Mouse (Mus musculus) midbrain, postnatal 0 days (tissue): ENCODE measurements at regions not wholly inside any gene's neighbourhood (a gene's known extent, or its start where the extent isn't known, plus 50 kb on each side); places are given as distances from the start of the nearest gene placed in this dataset.

Experiments
- ATAC-seq: fragments of 200-750 bp; cut with Nextera tagmentation; 2 replicates; pipeline ENCODE4 v1.8.0; 2017; ENCODE audit warnings: moderate number of reproducible peaks, mild to moderate bottlenecking, moderate TSS enrichment, moderate library complexity; ENCODE audit not compliant: low FRiP score
- DNase-seq: peaks from one replicate; pipeline ENCODE4 v3.0.0-alpha.2; 2015; ENCODE audit warnings: low spot score
- H3K27ac ChIP-seq: fragments of 300-500 bp; sonication (generic); 2 replicates; pipeline ENCODE4 v1.5.1; 2014; ENCODE audit warnings: low read depth, mild to moderate bottlenecking, low read length, mixed read lengths
- H3K27me3 ChIP-seq: fragments of 300-500 bp; sonication (generic); 2 replicates; pipeline ENCODE4 v1.6.1; 2014; ENCODE audit warnings: low read length, control low read depth, mixed read lengths; ENCODE audit not compliant: insufficient read depth
- H3K36me3 ChIP-seq: fragments of 300-500 bp; sonication (generic); 2 replicates; pipeline ENCODE4 v1.6.1; 2014; ENCODE audit warnings: low read length, control low read depth, mixed read lengths; ENCODE audit not compliant: insufficient read depth
- H3K4me1 ChIP-seq: fragments of 300-500 bp; sonication (generic); 2 replicates; pipeline ENCODE4 v1.6.1; 2014; ENCODE audit warnings: mild to moderate bottlenecking, control low read depth, antibody characterized with exemption, low read length, mixed read lengths; ENCODE audit not compliant: insufficient read depth
- H3K4me2 ChIP-seq: fragments of 300-500 bp; sonication (generic); 2 replicates; pipeline ENCODE4 v1.6.1; 2014; ENCODE audit warnings: low read depth, mild to moderate bottlenecking, low read length, mixed read lengths; ENCODE audit not compliant: poor library complexity, severe bottlenecking
- H3K4me3 ChIP-seq: fragments of 300-500 bp; sonication (generic); 2 replicates; pipeline ENCODE4 v1.5.1; 2014; ENCODE audit warnings: low read depth, mild to moderate bottlenecking, low read length, moderate library complexity
- H3K9ac ChIP-seq: fragments of 300-500 bp; sonication (generic); replicated peaks from 2 replicates; pipeline ENCODE4 v1.6.1; 2014; ENCODE audit warnings: mild to moderate bottlenecking, low read length, moderate library complexity, mixed read lengths; ENCODE audit not compliant: poor library complexity, severe bottlenecking
- H3K9me3 ChIP-seq: fragments of 300-500 bp; sonication (generic); 2 replicates; pipeline ENCODE4 v1.6.1; 2016; ENCODE audit warnings: low read length, control low read depth
- CTCF ChIP-seq: IDR thresholded peaks from 2 replicates; pipeline ENCODE4 v1.5.1; 2016; ENCODE audit warnings: antibody characterized with exemption, mild to moderate bottlenecking
- WGBS: fragments of 180-500 bp; shearing (Covaris S2); extraction: QIAGEN DNeasy Blood & Tissue Kit; methylation state at CpG from one replicate; pipeline ENCODE4 v1.1.7; 2014; 5-methylcytosine and 5-hydroxymethylcytosine counted together

DNA sequence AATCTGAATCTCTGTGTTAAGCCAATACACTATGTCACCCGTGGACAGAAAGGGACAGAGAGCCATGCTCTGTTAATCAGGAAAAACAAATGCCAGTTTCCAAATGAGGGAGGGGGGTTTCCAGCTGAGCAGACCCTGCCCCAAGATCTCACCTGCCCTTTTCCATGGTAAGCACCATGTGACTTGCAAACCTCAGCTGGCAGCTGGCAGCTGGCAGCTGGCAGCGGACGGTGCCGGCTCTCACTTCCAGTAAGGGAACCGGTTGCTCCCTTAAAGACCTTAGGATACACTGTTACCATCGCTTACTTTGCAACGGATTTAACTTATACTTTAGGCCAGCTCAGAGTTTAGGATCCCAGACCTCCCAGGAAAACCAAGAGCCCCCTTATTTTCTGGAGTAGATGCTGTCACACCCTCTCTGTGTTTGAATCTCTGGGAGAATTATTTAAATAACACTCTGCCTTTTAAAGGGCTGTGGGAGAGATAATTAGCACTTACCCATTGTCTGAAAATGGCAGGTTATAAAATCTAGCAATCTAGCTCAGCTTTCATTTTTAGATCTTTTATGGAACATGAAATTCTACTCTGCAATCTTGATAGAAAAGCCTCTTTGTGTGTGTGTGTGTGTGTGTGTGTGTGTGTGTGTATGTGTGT lies 131.7 kb downstream of the Drd1 start:
- H3K4me2 ChIP-seq, result no peak overlapping the region
- WGBS, result 69% methylated on average over 7 of the region's 7 CpGs
- peaks cover 2% of the 10 kb centered on the region; the same call in 1 of the 2 replicates for H3K4me1 ChIP-seq
- H3K36me3 ChIP-seq, result no peaks in the 10 kb centered on the region
- no peaks in the 10 kb centered on the region for H3K27me3 ChIP-seq
- DNase-seq, result no peak
- no peak overlapping the region for H3K4me3 ChIP-seq
- TF ChIP-seq CTCF, result no peak
- no peak overlapping the region for H3K9ac ChIP-seq
- H3K9me3 ChIP-seq, result no peaks in the 10 kb centered on the region
- no peak overlapping the region for H3K27ac ChIP-seq
- ATAC-seq, result no peak

DNA sequence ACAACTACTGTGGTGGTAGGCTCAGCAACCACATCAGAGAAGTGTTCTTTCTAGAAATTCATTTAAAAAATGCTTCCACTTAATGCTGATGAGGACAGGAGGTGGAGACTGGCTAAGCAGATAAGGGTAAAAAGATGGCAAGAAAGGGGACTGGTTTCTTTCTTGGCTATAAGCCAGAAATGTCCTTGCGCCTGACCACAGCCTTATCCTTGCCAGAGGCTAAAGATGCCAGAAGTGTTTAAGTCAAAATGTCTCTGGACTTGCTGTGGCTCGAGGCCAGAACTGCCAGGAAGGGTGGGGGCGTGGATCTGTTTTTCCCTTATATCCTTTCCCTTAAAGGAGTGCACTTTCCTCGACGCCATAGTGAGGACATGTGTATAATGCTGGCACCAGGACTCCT lies 133.7 kb downstream of the Drd1 start:
- Histone ChIP-seq H3K27me3 (no peaks in the 10 kb centered on the region), H3K36me3 (no peaks in the 10 kb centered on the region), H3K9me3 (no peaks in the 10 kb centered on the region), H3K4me2 (no peak overlapping the region), H3K4me3 (no peak overlapping the region), H3K4me1 (no peaks in the 10 kb centered on the region), H3K9ac (no peak overlapping the region), H3K27ac (no peak overlapping the region)
- 73% methylated on average over 5 of the region's 5 CpGs for whole genome bisulfite sequencing
- no peak for TF ChIP-seq CTCF
- DNase-seq (no peak), ATAC-seq (no peak)

DNA sequence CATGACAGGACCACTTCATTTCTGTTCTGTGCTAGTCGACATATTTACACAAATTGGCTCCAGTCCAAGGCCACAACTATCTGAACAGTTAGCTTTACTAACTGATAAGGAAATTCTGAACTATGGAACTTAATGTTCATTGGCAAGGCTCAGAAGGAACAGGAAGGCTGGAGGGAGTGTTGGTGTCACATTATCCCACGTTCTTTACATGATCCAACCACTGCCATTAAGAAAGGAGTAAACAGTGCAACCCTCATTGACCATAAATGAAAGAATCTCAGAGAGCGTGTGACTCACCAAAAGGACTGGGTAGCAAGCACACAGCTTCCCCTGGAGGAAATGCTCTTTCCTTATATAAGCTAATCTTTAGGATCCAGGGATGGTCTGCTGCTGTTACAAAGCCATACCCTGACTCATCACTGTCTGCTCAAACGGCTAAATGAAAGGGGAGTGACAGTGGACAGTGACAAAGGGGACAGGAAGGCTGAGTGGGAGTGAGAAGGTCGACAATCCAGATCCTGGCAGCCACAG lies 135.6 kb downstream of the Drd1 start:
- no peak for TF ChIP-seq CTCF
- 57% methylated on average over 5 of the region's 5 CpGs for WGBS
- Histone ChIP-seq H3K27me3 (no peaks in the 10 kb centered on the region), H3K36me3 (no peaks in the 10 kb centered on the region), H3K27ac (no peak overlapping the region), H3K9me3 (no peaks in the 10 kb centered on the region), H3K9ac (no peak overlapping the region), H3K4me3 (no peak overlapping the region), H3K4me2 (no peak overlapping the region), H3K4me1 (no peaks in the 10 kb centered on the region)
- DNase-seq, result no peak
- no peak for ATAC-seq

DNA sequence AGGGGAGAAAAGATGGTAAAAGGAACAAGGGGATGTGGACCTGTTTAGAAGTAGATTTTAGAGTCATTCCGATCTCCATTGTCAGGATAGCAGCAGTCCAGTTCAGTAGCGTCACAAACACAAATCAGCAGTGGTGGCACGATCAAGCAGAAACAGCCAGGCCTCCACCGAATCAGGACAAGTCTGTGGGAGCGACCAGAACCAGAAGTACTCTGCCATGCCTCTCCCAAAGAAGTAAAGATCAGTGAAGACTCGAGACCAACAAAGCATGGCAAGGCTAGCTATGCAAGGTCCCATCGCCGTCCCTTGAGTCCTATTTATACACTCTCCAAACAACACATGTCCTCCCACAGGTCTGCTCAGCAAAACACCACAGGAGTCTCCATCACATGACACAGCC lies 140.0 kb downstream of the Drd1 start:
- Histone ChIP-seq H3K9me3 (no peaks in the 10 kb centered on the region), H3K27ac (no peak overlapping the region), H3K4me3 (no peak overlapping the region), H3K27me3 (no peaks in the 10 kb centered on the region), H3K4me1 (no peaks in the 10 kb centered on the region), H3K36me3 (no peaks in the 10 kb centered on the region), H3K4me2 (no peak overlapping the region), H3K9ac (no peak overlapping the region)
- 88% methylated on average over 8 of the region's 8 CpGs for WGBS
- DNase-seq, result no peak
- no peak for ATAC-seq
- TF ChIP-seq CTCF, result no peak

DNA sequence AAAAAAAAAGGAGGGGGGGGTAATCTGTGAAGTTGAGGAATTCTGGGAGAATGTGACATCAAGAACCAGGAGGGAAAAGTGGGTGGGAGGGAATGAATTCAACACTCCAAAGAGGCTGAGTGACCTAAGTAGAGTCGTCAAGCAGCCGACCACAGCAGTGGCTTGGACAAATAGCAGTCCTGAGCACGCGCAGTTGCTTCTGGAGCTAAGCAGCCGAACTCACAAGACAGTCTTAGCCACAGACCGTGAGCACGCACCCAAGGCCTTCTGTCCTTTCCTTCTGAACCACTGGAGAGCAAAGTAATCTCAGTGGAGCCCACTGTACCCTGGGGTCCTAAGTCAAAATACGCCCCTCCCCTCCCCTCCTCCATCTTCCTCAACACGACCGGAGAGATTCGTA lies 141.1 kb downstream of the Drd1 start:
- no peak overlapping the region for H3K9ac ChIP-seq
- 75% methylated on average over 11 of the region's 11 CpGs for WGBS
- H3K27me3 ChIP-seq, result no peaks in the 10 kb centered on the region
- H3K4me1 ChIP-seq, result no peaks in the 10 kb centered on the region
- H3K9me3 ChIP-seq, result no peaks in the 10 kb centered on the region
- no peaks in the 10 kb centered on the region for H3K36me3 ChIP-seq
- ATAC-seq, result no peak
- DNase-seq, result no peak
- TF ChIP-seq CTCF, result no peak
- H3K4me2 ChIP-seq, result no peak overlapping the region
- no peak overlapping the region for H3K4me3 ChIP-seq
- H3K27ac ChIP-seq, result no peak overlapping the region

DNA sequence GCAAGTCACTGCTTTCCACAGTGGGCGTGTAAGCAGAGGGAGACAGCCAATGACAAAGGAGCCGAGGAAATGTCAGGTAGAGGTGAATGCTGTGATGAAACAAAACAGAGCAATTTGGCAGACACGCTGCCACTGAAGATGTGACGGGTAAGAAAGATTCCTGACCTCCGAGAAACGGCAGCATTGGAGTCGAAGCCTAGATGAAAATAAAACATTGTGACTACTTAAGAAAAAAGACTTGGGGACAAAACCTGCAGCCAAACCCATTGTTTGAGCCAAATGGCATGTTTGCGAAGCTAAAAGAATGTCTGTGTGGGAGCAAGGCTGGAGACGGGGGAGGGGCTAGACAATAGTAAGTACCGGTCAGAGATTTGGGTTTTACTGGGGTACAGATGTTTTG lies 142.0 kb downstream of the Drd1 start:
- no peak for TF ChIP-seq CTCF
- Histone ChIP-seq H3K4me1 (no peaks in the 10 kb centered on the region), H3K36me3 (no peaks in the 10 kb centered on the region), H3K9me3 (no peaks in the 10 kb centered on the region), H3K27ac (no peak overlapping the region), H3K27me3 (no peaks in the 10 kb centered on the region), H3K4me3 (no peak overlapping the region), H3K4me2 (no peak overlapping the region), H3K9ac (no peak overlapping the region)
- WGBS, result 69% methylated on average over 10 of the region's 10 CpGs
- DNase-seq (no peak), ATAC-seq (no peak)
